Mouse (Mus musculus) Patski (cell line): ENCODE data around the gene Pias3. TPM values are rescaled to one million over a fixed set of nuclear protein-coding genes. Genes with fewer than 3 reads are reported as not detected.
A peak's percentile ranks its signal among the peaks of the same experiment; 100 is the strongest.

Source experiments
- ATAC-seq: fragments of 100-300 bp; one replicate; pipeline ENCODE4 v1.8.0; 2021
- CTCF ChIA-PET: fragments of 350-600 bp; sonication (Branson Sonifier 250); formaldehyde crosslinking; loops from one replicate; lab custom pipeline; 2022; ENCODE audit warnings: inconsistent platforms; lab: Charles Lee
- POLR2A ChIA-PET: fragments of 350-600 bp; sonication (Branson Sonifier 250); formaldehyde crosslinking; loops from one replicate; lab custom pipeline; 2022; ENCODE audit warnings: antibody characterized with exemption, inconsistent platforms; lab: Charles Lee
- DNase-seq: peaks from one replicate; pipeline ENCODE4 v3.0.0-alpha.2; 2011; ENCODE audit warnings: low read depth, low spot score
- H3K27me3 ChIP-seq: fragments of 371-371 bp; one replicate; pipeline ENCODE4 v1.5.1; 2021
- CTCF ChIP-seq: fragments of 100-300 bp; IDR thresholded peaks from one replicate; pipeline ENCODE4 v1.5.1; 2021
- in situ Hi-C: fragments of 300-500 bp; cut with MboI; formaldehyde crosslinking; loops from 3 replicates; pipeline ENCODE4 v1.11.1; 2018; ENCODE audit warnings: low pct_unique_long_range_greater_than_20kb, mixed read lengths
- polyA plus RNA-seq: library from polyadenylated mRNA; unstranded; gene quantifications from one replicate; pipeline ENCODE4 v1.2.3, GENCODE M21; 2021

The Pias3 gene
- polyA plus RNA-seq, 1 experiment from 2014 or later = 54.0 TPM

DNA sequence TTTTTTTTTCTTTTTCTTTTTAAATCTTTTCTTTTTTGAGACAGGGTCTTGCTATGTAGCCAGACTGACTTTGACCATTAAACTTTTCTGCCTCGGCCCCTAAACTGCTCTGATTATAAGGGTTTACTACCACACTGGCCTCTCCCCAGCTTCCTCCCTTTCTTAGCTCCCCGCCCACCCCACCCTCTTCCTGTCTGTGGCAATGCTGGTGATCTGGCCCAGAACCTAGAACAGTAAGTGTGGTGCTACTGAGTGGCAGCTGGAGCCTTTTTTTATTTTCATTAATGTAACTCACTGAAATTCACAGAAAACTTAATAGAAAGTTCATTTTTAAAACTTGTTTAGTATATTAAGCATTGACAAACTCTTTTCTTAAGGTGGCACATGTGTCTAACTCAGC, 19.7 kb downstream of the Pias3 start:
- in situ Hi-C loops = no loop called here
- DNase-seq (no peak), ATAC-seq (no peak)
- no peaks in the 10 kb centered on the region for H3K27me3 ChIP-seq
- POLR2A ChIA-PET = no interaction called here
- TF ChIP-seq CTCF = no peak
- CTCF ChIA-PET = interaction anchor here (0.6 to 1.1 kb wide), 2 partner anchors 9 to 11 kb away, joined by 3 to 4 read pairs; no protein-coding TSS in a partner anchor

DNA sequence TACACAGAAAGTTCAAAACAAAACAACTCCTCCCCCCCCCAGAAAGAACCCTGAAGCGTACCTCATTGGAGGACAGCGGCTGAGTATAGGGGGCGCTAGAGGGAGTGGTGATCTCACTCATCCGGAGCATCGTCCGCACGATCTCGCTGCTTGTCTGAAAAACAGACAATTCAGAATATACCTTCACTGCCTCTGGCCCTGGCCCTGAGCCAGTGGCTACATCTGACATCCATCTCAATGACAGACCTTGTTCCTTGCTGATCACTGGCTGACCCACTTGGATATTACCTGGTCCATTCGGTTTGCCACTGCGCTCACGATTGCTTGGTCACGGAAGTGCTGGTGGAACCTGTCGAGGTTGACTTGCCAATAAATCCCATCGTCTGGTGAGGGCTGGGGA, 23.0 kb downstream of the Pias3 start:
- in situ Hi-C loops = no loop called here

DNA sequence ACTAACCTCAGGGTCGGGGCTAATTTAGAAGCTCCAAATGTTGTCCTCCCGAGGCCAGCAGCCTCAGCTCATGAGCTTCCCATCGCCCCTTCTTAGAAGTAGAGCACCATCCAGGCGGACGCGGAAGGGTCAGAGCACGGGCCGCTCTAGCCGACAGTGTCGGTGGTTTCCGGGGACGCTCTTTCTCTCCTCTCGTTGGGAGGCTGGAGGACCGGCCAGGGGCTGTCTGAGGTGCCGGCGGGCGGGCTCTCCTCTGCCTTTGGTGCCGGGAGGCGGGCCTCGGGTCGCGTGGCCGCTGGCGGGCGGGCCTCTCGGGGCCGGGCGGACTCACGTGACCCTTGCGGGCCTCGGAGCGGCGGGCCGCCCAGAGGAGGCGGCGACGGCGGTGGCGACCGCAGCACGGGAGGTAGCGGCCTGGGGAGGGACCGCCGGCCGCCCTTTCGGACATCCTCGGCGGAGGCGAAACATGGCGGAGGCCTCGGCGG, 31.2 kb downstream of the Pias3 start, which contains the start of the genes Polr3c and Rnf115:
Gene Polr3c (minus strand): TSS at position 286 of the 485 bp plus-strand sequence.
Gene Rnf115 (plus strand): TSS at position 322 of the 485 bp plus-strand sequence.
- in situ Hi-C loops = no loop called here
- no peak for TF ChIP-seq CTCF
- ChIA-PET POLR2A (interaction anchor here (0.6 to 0.9 kb wide), 5 partner anchors 10 to 571 kb away, joined by 3 to 4 read pairs (median 3); no protein-coding TSS in a partner anchor), CTCF (interaction anchor here (1.2 to 1.4 kb wide), 2 partner anchors 10 to 148 kb away, joined by 3 to 6 read pairs; no protein-coding TSS in a partner anchor)
- DNase-seq = peak; percentile 96
- ATAC-seq = peak; percentile 96
- no peaks in the 10 kb centered on the region for H3K27me3 ChIP-seq

More for the DNA sequence above, 23.0 kb downstream of the Pias3 start:
- DNase-seq = no peak
- POLR2A ChIA-PET = interaction anchor here (0.6 kb wide), 1 partner anchor 440 kb away, joined by 3 read pairs; no protein-coding TSS in a partner anchor
- H3K27me3 ChIP-seq = no peaks in the 10 kb centered on the region
- no peak for ATAC-seq
- TF ChIP-seq CTCF = no peak
- CTCF ChIA-PET = interaction anchor here (1.8 to 6.5 kb wide), 3 partner anchors 11 to 15 kb away, joined by 7 to 43 read pairs (median 10); partner anchors contain the start of gene Nudt17

DNA sequence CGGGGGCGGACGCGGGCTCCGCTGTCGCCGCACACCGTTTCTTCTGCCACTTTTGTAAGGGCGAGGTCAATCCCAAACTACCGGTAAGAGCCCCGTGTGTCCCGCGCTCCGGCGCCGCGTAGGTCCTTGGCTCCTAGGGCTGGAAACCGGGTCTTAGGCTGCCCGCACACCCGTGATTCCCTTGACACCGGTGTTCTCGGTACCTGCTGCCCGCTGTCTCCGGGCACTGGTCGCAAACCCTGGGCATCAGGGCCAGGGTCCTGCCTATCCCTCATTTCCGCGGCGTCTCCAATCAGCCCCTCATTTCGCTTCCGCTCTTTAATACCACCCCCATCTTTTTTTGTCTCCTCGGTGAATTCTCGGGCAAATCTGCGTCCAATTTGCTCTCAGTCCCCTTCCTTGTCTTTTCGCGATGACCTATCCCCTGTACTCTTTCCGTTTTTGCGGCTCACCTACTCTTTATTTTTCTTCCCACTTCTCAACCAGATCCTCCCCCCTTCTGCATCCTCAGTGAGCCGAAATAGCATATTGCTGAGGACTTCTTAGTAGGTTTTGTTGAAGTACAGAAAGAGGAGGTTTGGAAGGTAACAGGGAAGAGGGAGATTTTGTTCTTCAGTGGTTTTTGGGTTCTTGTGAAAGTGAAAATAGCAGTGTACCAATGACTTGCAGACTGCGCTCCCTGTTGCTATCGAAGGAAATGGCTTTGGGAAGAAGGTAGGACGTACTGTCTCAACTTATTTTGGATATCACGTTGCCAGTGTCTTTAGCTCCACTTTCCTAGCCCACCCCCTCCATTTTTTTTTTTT, 31.8 kb downstream of the Pias3 start:
- in situ Hi-C loops = no loop called here
- ATAC-seq (peak; percentile 26), DNase-seq (no peak)
- CTCF ChIA-PET = interaction anchor here (0.9 to 1.2 kb wide), 2 partner anchors 49 to 147 kb away, joined by 3 read pairs; no protein-coding TSS in a partner anchor
- POLR2A ChIA-PET = interaction anchor here (0.6 to 0.7 kb wide), 2 partner anchors 19 to 571 kb away, joined by 3 read pairs; no protein-coding TSS in a partner anchor
- H3K27me3 ChIP-seq = no peaks in the 10 kb centered on the region
- TF ChIP-seq CTCF = no peak

DNA sequence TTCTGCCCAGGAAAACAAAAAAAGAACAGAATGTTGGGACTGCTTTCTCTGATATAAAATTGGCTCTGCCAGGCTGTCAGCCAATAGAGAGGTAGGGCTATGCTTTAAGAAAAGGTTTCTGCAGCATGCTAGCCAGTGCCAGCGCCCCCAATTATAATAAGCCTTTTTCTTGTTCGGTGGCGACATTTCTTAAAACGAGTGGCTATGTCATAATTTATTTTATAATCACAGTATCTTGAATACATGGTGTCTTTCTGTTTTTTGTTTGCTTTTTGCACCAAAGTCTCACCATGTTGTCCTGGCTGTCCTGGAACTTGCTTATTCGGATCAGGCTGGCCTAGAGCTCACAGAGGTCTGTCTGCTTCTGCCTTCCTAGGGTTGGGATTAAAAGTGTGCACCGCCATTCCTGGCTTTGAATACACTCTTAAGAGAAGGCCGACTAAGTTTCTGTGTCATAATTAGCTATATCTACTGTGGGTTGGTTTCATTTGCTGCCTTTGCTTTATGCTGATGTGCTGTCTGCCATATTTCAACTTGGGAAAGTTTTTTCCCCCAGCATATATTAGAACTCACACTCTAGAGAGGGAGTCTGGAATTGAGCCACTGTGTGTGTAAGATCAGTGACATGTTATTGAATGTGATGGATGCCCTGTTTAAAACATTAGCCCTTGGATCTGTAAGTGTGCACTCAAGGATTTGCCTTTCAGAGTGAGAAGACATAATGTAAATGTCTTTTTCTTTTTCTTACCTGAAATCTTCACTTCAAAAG, 32.6 kb downstream of the Pias3 start:
- ChIA-PET POLR2A (interaction anchor here (0.6 to 0.7 kb wide), 3 partner anchors 20 to 429 kb away, joined by 3 to 7 read pairs (median 3); no protein-coding TSS in a partner anchor), CTCF (interaction anchor here (0.8 to 2.1 kb wide), 8 partner anchors 8 to 48 kb away, joined by 3 to 8 read pairs (median 4); no protein-coding TSS in a partner anchor)
- in situ Hi-C loops = no loop called here
- no peak for TF ChIP-seq CTCF
- no peak for ATAC-seq
- H3K27me3 ChIP-seq = no peaks in the 10 kb centered on the region
- DNase-seq = no peak

DNA sequence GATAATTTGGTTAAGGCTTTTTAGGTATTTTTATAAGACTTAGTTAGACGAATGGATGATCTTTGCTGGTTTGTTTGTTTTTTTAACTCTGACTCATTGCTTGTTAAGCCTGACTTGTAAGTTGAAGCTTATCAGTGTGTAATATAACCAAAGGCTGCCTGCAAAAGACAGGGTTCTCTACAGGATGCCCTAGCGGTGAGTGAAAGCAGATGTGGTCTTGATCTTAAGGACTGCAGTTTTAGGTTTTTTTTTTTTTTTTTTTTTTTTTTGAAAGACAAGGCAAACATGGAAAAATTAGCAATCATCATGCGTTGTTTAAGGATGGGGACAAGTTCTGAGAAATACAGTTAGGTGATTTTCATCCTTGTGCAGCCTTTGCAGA, 33.2 kb downstream of the Pias3 start:
- H3K27me3 ChIP-seq = no peaks in the 10 kb centered on the region
- DNase-seq (no peak), ATAC-seq (no peak)
- TF ChIP-seq CTCF = no peak
- ChIA-PET POLR2A (interaction anchor here (0.6 to 0.7 kb wide), 3 partner anchors 33 to 429 kb away, joined by 3 to 7 read pairs (median 5); no protein-coding TSS in a partner anchor), CTCF (interaction anchor here (0.8 to 2.1 kb wide), 8 partner anchors 8 to 48 kb away, joined by 3 to 8 read pairs (median 4); no protein-coding TSS in a partner anchor)
- in situ Hi-C loops = no loop called here

DNA sequence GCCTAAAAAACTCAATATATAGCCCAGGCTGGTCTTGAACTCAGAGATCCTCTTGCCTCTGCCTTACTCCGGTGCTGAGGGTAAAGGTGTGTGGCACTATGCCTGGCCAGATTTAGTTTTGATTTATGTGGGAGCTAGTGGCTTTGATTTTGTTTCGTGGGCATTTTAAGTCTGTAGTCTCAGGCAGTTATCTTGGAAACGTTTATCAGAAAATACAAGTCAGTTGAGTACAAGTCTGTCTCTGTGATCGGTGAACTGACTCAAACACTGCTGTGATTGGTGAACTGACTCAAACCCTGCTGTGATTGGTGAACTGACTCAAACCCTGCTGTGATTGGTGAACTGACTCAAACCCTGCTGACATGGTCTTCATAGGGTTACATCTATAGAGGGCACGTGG, 34.6 kb downstream of the Pias3 start:
- CTCF ChIA-PET = interaction anchor here (2.0 to 2.1 kb wide), 2 partner anchors 10 to 12 kb away, joined by 5 to 7 read pairs; no protein-coding TSS in a partner anchor
- no peak for DNase-seq

DNA sequence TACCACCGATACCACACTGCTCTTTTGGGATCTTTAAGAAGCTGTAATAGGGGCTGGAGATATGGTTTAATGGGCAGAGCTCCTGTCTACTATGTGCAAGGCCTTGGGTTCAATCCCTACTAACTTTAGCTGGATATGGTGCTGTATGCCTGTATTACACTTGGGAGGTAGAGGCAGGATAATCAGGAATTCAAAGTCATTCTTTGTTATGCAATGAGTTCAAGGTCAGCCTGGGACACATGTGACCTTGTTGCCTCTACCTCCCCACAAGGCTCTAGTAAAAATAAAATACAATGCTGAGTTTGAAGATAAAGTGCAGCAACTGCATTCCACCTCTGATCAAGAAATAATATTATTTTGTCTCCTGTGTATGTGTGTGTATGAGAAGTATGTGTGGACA, 37.8 kb downstream of the Pias3 start:
- in situ Hi-C loops = no loop called here
- ATAC-seq = no peak
- no peak for DNase-seq
- TF ChIP-seq CTCF = no peak
- H3K27me3 ChIP-seq = no peaks in the 10 kb centered on the region
- POLR2A ChIA-PET = no interaction called here
- CTCF ChIA-PET = interaction anchor here (0.7 to 1.2 kb wide), 2 partner anchors 25 to 29 kb away, joined by 3 read pairs; no protein-coding TSS in a partner anchor

More for the DNA sequence above, 34.6 kb downstream of the Pias3 start:
- TF ChIP-seq CTCF = no peak
- H3K27me3 ChIP-seq = no peaks in the 10 kb centered on the region
- no peak for ATAC-seq
- POLR2A ChIA-PET = interaction anchor here (1.2 kb wide), 1 partner anchor 27 kb away, joined by 3 read pairs; no protein-coding TSS in a partner anchor
- in situ Hi-C loops = no loop called here

DNA sequence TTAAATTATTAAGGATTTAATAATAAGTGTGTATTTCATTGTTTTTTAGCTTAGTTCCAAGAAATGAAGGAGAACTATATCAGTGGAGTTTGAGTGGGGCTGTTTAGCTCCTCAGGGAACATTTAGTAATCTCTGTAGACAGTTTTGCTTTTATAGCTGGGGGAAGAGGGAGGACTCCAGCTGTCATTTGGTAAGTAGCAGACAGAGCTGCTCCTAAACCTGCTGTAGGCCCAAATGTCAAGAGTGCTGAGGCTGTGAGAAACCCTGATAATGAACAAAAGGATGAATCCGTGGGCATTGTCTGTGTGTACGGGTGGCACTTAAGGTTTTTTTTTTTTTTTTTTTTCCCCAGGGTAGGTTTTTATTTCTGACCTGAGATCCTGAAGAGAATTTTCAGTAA, 39.0 kb downstream of the Pias3 start:
- no peaks in the 10 kb centered on the region for H3K27me3 ChIP-seq
- ATAC-seq = no peak
- TF ChIP-seq CTCF = no peak
- in situ Hi-C loops = no loop called here
- DNase-seq = no peak
- ChIA-PET CTCF (interaction anchor here (0.7 kb wide), 1 partner anchor 14 kb away, joined by 3 read pairs; no protein-coding TSS in a partner anchor), POLR2A (interaction anchor here (0.6 kb wide), 1 partner anchor 29 kb away, joined by 3 read pairs; no protein-coding TSS in a partner anchor)
